Mouse (Mus musculus) mouse embryonic stem cell (cell line): ENCODE measurements around the gene Ggct.

Experiments
- in situ Hi-C, 2 experiments: fragments of 300-500 bp; cut with MboI; formaldehyde crosslinking; loops; 1 replicate in 1 of 2; 3 replicates in 1 of 2; pipeline ENCODE4 v1.14.3; 2019 to 2020; ENCODE audit warnings: low sequenced_read_pairs in 2 of 2, low pct_unique_long_range_greater_than_20kb in 1 of 2, mixed read lengths in 1 of 2; ENCODE audit not compliant: unreplicated experiment in 1 of 2

The Ggct gene

DNA sequence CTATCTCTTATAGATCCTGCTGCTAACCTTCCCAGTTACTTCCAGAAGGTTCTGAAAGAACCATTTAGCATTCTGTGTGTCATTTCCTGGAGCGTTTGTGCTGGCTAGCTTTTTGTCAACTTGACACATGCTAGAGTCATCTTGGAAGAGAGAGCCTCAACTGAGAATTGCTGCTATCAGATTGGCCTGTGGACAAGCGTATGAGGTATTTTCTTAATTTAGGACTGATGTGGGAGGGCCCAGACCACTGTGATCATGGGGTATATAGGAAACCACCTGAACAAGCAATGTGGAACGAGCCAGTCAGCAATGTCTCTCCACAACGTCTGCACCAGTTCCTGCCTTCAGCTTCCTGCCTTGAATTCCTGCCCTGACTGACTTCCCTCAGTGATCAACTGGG is 10.8 kb upstream of the Ggct start:
- in situ Hi-C loops = no loop called here

DNA sequence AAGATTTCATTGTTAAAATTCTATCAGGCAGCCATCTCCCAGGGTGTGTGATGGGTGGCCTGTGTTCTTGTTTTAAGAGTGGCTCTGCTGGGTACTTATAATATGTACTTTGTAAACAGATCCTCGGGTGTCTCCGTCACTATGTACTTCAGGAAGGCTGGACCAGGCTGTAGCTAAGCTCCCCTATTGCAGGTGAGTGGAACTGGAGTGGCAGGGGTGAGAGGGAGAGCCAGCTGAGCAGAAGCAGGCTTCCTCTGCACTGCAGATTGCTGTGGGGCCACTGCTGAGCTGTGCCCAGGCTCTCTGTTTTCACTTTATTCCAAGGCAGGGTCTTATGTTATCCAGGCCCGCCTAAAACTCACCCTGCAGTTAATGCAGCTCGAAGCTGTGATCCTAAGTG is 9.7 kb upstream of the Ggct start:
- in situ Hi-C loops = no loop called here

DNA sequence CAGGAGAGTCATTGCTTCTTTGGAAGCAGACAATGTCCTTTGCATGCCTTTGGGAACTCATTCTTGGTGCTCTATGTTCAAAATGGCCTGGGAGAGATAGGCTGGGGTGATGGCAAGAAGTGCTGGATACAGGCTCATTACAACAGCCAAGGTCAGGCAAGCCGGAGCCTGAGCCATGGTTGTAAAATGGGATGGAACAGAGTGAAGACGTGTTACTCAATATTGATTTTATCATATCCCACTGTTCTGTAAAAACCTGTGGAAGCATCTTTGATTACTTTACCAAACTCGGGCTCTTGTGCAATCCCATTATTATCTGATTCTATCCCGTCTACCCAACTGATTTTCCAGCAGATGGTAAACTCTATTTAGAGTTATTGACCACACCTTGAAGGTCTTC is 8.6 kb upstream of the Ggct start:
- in situ Hi-C loops = no loop called here

DNA sequence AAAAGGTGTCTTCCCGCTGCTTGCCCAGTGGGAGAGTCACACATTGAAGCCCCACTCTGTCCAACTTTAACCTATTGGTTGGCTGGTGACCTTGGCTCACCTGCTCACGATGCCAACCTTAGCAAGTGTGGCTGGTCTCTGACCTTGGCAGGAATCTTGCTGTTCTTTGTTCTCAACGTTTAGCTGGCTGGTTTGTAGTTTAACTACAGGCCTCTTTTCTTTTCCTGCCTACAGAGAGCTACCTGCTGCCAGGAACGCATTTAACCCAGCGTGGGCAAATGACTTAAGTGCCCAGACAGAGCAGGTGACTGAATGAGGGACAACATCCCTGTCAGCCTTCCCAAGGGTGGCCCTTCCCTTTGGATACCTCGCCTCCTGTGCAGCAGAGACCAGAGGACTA is 5.0 kb upstream of the Ggct start:
- in situ Hi-C loops = no loop called here

DNA sequence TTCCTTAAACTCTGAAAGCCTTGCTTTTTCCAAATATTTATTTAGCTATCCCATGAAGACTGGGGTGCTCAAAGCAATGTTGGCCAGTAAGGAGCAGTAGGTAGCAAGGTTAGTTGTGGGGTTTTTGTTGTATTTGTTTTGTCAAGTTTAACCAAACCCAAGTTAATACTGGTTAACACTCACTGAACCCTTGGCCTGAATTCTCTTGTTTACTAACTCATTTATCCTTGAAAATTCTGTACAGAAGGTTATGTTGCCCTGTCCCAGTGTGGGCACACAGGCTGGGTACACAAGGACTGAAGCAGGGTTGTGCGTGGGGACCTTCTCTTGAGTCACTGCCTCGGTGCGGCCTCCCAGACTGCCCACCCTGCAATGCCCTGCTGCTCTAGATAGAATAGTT is 3.6 kb upstream of the Ggct start:
- in situ Hi-C loops = no loop called here

DNA sequence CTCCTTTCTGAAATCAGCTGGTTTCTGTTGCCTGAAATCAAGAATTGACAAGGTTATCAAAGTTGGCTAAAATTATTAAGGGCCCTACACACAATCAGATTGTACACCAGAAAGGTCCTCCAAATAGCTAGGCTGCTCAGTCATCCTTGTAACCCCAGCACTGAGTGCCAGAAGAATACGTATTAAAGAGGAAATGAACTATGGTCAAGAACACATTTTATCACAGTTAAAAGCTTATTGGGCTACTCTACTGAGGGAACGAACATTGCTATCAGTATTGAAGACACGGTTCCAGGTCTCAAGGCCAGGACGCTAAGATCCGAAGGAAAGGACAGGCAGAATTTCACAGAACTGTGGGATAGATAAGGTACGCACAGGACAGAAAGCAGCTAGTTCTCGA is 609 bp downstream of the Ggct start:
- in situ Hi-C loops = no loop called here

DNA sequence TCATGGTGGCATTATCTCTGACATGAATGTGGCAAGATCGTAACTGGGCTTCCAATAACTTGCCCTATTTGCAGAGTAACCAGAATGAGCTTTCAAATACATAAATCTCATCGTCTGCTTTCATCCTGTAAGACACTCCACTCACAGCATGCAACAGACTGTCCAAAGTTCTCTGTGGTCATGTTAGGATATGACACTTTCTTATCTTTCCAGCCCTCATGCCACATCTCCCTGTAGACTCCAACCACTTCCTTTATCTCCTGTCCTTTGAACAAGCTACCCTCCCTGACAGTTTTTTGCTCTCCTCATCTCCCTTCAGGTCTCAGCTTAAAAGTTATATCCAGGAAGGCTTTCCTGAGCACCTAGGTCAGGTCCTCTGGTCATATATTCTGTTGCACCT is 1.6 kb downstream of the Ggct start:
- in situ Hi-C loops = no loop called here

DNA sequence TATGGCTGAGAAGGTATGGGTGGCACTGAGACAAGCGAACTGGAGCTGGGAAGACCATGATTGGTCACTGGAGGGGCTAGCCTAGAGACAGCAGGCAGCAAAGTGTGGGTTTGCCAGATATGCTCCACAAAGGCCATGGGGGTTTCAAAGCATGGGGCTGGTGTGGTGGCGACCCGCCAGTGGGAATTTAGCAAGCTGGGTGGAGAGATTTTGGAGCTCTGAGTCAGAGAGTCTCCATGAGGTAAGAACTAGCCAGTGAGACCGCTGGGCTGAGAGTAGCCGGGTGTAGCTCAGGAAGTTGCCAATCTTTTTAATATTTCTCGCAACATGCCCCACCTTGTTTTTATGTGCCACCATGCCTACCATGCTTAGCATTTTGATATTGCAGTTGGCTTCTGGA is 4.6 kb downstream of the Ggct start:
- in situ Hi-C loops = no loop called here

DNA sequence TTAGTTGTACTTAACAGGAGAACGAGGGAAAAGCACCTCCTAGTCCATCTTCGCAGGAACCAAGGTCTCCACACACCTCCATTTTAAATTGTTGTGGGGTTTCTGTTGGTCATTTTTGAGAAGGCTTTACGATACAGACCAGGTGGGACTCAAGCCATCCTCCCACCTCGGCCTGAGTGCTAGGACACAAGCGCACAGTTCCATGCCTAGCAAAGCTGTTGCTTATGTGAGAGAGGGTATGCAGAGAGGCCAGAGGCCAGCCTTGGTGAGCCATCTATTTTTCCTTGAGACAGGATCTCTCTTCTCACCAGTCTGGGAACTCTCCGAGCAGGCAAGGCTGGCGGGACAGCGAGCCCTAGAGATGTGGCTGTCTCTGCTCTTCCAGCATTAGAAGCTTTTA is 8.7 kb downstream of the Ggct start:
- in situ Hi-C loops = no loop called here

DNA sequence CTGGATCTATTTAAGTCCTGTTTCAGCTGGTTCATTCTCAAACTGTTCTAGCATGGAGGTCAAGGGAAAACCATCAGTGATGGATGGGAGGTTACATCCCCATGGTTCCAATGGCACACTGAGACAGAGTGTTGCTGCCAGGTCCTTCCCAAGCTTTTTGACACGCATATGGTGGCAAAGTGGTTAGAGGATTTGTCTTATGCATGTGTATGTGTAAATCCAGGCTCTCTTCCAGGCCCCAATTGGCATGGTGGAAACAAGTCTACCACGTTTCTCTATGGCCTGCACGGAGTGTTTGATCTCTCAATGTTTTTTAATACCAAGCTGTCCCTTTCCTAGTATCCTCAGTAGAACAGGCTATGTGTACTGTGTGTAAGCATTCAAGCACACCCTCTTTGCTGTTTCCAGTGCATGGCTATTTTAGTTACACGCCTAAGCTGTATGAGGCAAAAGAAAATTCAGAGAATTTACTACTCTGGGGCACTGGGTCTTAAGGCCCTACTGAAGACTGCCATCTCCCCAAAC is 9.2 kb downstream of the Ggct start:
- in situ Hi-C loops = no loop called here

DNA sequence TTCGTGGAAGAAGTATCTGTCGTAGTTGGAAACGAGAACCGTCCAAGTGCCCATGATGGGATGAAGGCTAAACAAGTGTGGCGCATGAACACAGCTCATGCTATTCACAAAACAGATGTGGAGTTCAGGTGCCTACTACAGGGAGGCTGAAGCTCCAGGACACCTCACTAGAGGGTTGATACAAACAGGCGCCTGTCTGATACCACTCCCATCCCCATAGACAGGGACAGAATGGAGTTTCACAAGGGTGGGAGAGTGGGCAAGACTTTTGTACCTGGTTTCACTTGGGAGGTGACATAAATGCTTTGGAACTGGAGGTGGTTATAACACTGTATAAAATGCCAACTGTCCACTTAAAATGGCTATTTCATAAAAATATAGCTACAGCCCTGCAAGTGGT is 13.3 kb downstream of the Ggct start:
- in situ Hi-C loops = no loop called here

DNA sequence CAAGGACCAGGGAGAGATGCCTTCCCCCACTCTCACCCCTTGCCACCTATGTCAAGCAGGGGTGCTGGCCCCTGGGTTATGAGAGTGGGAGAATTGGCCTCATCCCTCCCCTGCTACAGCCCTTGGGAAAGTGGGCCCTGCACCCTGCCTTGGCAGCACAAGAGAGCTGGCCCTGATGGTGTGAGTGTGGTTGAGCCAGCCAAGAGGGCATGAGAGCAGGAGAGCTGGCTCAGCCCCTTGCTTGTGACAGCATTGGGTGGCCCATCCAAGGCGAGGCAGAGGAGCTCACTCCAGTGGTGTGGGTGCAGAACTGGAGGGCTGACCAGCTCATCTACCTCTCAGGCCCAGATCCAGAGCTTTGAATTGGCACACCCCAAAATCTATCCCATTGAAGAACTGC is 17.1 kb downstream of the Ggct start:
- in situ Hi-C loops = no loop called here

DNA sequence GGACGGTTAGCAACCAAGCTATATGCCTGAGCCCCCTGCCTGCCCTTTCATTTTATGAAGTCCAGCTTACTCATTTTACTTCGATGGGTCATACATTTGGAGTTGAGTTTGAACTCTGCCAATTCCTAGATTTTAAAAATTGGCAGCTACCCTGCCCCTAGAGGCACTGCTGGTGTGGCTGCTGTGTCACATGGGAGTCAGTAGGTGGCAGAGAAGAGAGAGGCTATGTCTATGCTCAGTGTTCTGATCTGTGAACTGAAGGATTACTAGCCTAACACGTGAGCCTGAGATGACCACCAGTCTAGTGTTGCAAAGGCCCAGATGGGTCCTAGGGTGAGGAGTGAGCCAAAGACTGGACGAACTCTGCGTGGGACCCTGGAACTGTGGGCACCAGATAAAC is 18.2 kb downstream of the Ggct start:
- in situ Hi-C loops = no loop called here

DNA sequence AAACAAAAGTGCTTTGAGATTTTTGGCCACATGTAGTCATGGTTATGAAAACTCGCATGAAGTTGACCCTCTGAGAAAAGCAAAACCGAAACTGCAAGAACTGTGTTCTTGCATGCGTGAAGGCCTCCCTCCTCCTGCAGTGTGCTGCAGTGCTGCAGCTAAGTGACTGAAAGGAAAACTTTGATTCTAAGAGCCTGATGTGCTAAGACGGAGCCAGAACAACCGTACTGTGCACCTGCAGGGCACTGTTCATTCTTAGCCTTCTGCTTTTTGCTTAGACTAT is 19.9 kb downstream of the Ggct start:
- in situ Hi-C loops = no loop called here

DNA sequence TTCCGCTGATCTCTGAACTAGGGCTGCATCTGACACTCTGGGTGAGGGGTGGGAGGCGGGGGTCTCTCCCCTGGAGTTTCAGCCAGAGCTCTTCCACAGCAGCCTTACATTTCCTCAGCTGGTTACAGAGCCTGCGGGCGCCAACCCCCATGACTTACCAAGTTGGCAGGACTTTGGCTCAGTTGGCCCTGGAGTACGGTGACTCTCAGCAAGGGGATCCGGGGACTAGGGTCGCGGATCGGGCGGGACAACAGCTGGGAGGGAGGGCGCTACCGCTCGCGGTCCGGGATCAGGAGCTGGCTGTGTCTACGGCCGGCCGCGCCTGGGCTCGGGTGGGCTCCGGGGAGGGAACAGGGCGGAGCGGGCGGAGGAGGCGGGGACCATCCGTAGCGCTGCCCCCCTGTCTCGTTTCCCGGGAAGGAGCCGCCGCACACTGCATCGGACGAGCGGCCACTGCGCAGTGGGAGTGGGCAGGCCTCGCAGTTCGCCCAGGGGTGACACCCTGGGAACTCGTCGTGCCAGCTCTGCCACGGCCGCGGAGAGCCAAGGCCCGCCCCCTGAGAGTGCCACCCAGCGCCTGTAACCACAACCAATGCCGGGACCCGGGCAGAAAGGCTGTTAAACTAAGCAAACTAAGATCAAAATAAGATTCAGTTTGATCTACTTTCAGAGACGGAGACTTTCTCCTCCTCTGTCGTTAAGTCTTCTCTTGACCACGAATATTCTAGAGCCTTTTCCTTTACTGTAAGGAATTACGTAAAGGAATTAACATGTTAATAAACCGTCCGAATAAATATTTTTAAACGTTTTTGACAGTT is 20.4 kb downstream of the Ggct start, which contains the start of gene Nod1:
Nod1 (minus strand) TSS at position 502 of the 818 bp plus-strand sequence.
- in situ Hi-C loops = no loop called here

DNA sequence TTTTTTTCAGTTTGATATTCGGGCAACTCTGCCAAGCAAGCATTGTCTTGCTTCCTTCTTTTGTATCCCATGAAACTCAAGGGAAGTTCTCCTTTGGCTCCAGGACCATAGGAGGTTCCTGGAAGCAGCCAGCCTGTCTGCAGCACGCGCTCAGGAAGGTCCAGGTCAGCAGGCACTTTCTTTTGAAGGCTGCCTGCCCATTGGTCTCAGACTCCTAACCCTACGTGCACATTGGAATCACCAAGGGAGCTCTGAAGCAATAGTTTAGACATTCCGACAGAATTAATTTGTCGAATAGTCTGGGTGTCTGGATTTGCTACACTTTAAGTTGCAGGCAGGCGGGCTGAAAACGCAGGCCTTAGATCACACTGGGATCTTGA is 21.0 kb downstream of the Ggct start:
- in situ Hi-C loops = no loop called here

DNA sequence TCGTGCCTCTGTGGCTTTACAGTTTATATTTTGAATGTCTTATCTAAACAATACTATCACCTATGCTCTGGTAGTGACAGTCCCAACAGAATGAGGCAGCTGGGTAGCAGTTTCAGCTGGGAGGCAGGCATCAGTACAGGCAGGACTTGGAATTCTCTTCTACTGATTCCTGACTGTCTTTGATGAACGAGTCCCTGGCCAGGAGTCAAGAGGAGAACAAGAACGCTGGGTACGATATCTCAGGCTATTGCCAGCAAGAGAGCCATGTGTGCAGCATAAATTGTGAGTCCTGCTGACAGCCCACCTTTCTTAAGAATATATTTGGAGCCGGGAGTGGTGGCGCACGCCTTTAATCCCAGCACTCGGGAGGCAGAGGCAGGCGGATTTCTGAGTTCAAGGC is 22.2 kb downstream of the Ggct start:
- in situ Hi-C loops = no loop called here

DNA sequence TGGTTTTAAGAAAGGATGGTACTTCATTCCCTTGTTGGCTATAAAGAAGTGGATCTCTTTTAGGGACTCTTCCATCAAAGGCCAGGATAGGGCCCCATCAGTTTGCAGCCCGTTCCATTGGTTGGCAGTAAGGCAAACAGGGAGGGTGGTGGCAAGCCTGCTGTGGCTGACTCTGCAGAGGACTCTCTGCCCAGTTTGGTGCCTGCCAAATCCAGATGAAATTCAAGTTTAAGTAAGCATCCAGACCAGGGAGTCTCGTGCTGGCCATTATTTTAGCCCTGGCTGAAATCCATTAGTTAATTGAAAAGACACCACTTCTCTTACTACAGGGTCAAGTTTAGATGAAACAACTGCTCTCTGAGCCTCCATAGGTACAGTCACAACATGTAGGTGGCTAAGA is 22.9 kb downstream of the Ggct start:
- in situ Hi-C loops = no loop called here

DNA sequence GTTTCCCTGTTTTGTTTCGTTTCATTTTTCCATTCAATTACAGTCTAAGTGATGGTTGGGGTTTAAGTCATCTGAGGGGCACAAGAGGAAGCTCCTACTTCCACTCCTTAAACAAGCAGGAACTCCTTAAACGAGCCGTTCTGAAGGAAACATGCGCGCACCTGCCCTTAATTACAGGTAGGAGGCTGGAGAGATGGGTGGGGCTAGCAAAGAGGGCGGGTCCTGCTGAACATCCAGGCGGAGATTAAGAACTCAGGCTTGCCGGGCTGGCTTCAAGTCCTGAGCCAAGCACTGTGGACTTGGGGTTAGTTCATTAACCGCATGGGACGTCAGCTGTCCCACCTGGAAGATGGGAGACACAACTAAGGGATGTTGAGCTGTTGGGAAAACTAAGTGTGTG is 25.2 kb downstream of the Ggct start:
- in situ Hi-C loops = no loop called here

DNA sequence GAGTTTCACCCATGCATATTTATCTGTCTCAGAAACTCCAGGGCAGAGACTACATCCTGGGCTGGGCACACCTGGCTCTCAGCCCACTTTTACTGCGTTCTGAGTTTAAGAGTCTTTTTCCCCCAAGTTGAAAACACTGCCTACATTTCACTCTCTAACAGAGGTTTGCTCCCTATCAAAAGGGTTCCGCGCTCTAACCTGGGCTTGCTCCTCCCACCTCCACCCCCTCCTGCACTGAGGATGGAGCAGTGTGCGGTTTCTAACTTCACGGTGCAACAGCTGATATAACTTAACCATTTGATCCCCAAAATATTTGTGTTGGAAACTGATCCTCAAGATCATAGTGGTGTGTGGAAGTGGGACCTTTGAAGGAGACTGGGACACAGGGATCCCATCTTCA is 27.5 kb downstream of the Ggct start:
- in situ Hi-C loops = no loop called here

DNA sequence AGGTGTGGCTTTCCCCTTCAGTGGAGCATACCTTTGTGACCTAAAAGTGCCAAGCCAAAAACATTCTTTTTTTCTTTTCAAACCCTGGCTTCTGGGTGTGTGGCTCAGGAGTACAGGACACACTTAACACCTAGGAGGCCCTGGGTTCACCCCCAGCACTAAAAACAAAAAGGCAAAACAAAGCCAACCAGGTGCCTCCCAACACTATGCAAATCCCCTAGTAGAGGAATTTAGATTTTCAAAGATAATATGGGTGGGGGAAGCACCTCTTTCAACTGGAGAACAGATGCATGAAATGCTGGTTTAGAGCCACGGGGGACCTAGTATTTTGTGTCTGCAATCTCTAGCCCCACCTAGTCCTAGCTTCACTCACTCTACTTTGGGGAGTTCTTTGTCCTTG is 28.0 kb downstream of the Ggct start:
- in situ Hi-C loops = no loop called here
